Mouse (Mus musculus) MEL (cell line): ENCODE measurements around the gene Apol8.

ENCODE experiments used
- CTCF ChIP-seq, 3 experiments: IDR thresholded peaks in 2 of 3; conservative IDR thresholded peaks in 1 of 3; 2 replicates each; pipeline ENCODE4 v1.5.1; 2011 to 2012; ENCODE audit warnings: low read length in 3 of 3, low read depth in 2 of 3, mild to moderate bottlenecking in 2 of 3, improper control_type of control experiment in 1 of 3, inconsistent platforms in 1 of 3, mixed read lengths in 1 of 3, moderate library complexity in 1 of 3; ENCODE audit not compliant: control insufficient read depth in 1 of 3, insufficient read depth in 1 of 3, poor library complexity in 1 of 3, severe bottlenecking in 1 of 3
- NRF1 ChIP-seq: IDR thresholded peaks from 2 replicates; pipeline ENCODE4 v1.6.1; 2014; ENCODE audit warnings: low read depth, mild to moderate bottlenecking, inconsistent platforms, low read length, improper control_type of control experiment, moderate library complexity; ENCODE audit not compliant: poor library complexity, insufficient read depth, severe bottlenecking
- POLR2A ChIP-seq, 2 experiments: IDR thresholded peaks; 2 replicates each; pipeline ENCODE4 v1.6.1; 2011 to 2012; ENCODE audit warnings: low read length in 2 of 2, mild to moderate bottlenecking in 2 of 2, control low read depth in 1 of 2, improper control_type of control experiment in 1 of 2, low read depth in 1 of 2, moderate library complexity in 1 of 2; ENCODE audit not compliant: control insufficient read depth in 1 of 2, insufficient read depth in 1 of 2, poor library complexity in 1 of 2
- POLR2AphosphoS5 ChIP-seq: IDR thresholded peaks from 2 replicates; pipeline ENCODE4 v1.6.1; 2012; ENCODE audit warnings: low read depth, borderline replicate concordance, mild to moderate bottlenecking, inconsistent platforms, low read length, moderate library complexity, mixed read lengths
- TAL1 ChIP-seq: IDR thresholded peaks from 2 replicates; pipeline ENCODE4 v1.6.1; 2012; ENCODE audit warnings: mild to moderate bottlenecking, inconsistent platforms, low read length, moderate library complexity, mixed read lengths
- UBTF ChIP-seq: IDR thresholded peaks from 2 replicates; pipeline ENCODE4 v1.6.1; 2012; ENCODE audit warnings: low read depth, mild to moderate bottlenecking, inconsistent platforms, low read length, improper control_type of control experiment, moderate library complexity, borderline replicate concordance; ENCODE audit not compliant: insufficient read depth

GRCm38 (mm10) chr15:77770341-77770740 lies 13.5 kb upstream of the Apol8 start:
- no peak for TF ChIP-seq TAL1
- TF ChIP-seq CTCF (IDR thresholded peaks at IDR 0.05 in 2 of 3, conservative IDR thresholded peaks at IDR 0.05 in 1 of 3; ENCODE audit: control insufficient read depth in 1 of 3, insufficient read depth in 1 of 3, low read depth in 2 of 3, low read length in 3 of 3, poor library complexity in 1 of 3, severe bottlenecking in 1 of 3) = no peak
- no peak for TF ChIP-seq NRF1
- no peak for TF ChIP-seq UBTF
- no peak for TF ChIP-seq POLR2A (IDR thresholded peaks at IDR 0.05; ENCODE audit: control insufficient read depth in 1 of 2, insufficient read depth in 1 of 2, low read depth in 1 of 2, low read length in 2 of 2, poor library complexity in 1 of 2)
- TF ChIP-seq POLR2AphosphoS5 = no peak
